Mouse (Mus musculus) large intestine, adult 2 months (tissue): ENCODE results near the gene Bmp6. TPM values are rescaled to one million over a fixed set of nuclear protein-coding genes. Genes with fewer than 3 reads are reported as not detected.

Experiments used
- DNase-seq: peaks from one replicate; pipeline ENCODE4 v3.0.0-alpha.2; 2012; ENCODE audit warnings: low read depth, low spot score
- WGBS: fragments of 180-500 bp; shearing (Covaris S2); methylation state at CpG from one replicate; pipeline ENCODE4 v1.1.7; 2018; 5-methylcytosine and 5-hydroxymethylcytosine counted together
- polyA plus RNA-seq: library from polyadenylated mRNA; depleted of rRNA; stranded (reverse); fragments of >200 nt; gene quantifications from 2 replicates; pipeline ENCODE4 v1.2.3, GENCODE M21; 2012

Bmp6 gene
- polyA plus RNA-seq, 1 experiment = 3.0 TPM

- DNase-seq = no peak
- WGBS = 85% methylated on average over 7 of the region's 7 CpGs
Observed at GRCm38 (mm10) chr13:38419781-38420180, 74.9 kb downstream of the Bmp6 start.

- 75% methylated on average over 5 of the region's 5 CpGs for WGBS
- no peak for DNase-seq
Observed at GRCm38 (mm10) chr13:38422491-38422890, 77.6 kb downstream of the Bmp6 start.

GRCm38 (mm10) chr13:38425294-38425693, 80.4 kb downstream of the Bmp6 start:
- 41% methylated on average over 6 of the region's 6 CpGs for WGBS
- DNase-seq = no peak

- 73% methylated on average over 8 of the region's 8 CpGs for WGBS
- DNase-seq = no peak
Observed at GRCm38 (mm10) chr13:38429671-38430070, 84.8 kb downstream of the Bmp6 start.

GRCm38 (mm10) chr13:38430075-38430474, 85.2 kb downstream of the Bmp6 start:
- no peak for DNase-seq
- 83% methylated on average over 6 of the region's 6 CpGs for WGBS

GRCm38 (mm10) chr13:38434831-38435230, 89.9 kb downstream of the Bmp6 start:
- DNase-seq = no peak
- WGBS = 77% methylated on average over 5 of the region's 5 CpGs

DNA sequence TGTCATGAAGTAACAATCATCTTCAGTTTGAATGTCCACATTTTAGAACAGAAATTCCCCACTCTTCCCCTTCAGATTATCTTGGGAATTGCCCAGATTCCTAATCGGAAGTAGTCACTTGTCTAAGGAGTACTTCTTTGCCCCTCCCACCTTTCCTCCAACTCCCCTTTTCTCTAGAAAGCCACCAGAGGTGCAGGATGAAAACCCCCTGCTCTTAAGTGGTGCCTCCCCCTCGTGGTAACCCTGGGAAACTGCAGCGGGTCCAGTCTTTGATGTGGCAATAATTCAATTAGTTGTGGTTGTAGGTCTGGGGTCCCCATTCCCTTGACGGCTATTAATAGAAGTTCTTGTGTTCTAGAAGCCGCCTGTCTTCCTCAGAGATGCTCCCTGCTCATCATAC, 93.0 kb downstream of the Bmp6 start:
- WGBS = 33% methylated on average over 5 of the region's 5 CpGs
- no peak for DNase-seq

- 90% methylated on average over 10 of the region's 10 CpGs for WGBS
- no peak for DNase-seq
Observed at GRCm38 (mm10) chr13:38440240-38440639, 95.3 kb downstream of the Bmp6 start.

DNA sequence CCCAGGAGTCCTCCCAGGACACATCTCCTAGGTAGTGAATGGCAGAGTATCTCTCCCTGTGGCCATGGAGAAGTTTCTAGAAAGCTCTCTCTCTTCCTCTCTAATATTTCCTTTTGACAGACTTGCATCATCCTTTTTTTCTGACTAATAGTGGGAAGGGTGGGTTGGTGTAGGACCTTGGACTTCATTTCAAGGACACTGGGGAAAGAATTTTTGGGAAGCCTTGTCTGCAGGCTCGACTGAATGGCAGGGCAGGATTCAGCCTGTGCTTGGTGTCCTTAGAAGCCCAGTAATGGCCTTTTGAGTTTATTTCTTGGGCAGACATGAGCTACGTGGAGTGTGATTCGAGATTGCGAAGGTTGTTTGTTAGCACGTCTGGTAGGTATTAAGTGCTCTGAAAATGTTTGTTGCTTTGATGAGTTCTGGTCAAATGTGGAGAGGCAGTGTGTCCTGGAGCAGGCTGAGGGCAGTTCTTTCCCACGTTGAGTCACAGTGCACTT, 103.7 kb downstream of the Bmp6 start:
- 75% methylated on average over 6 of the region's 6 CpGs for WGBS
- no peak for DNase-seq

DNA sequence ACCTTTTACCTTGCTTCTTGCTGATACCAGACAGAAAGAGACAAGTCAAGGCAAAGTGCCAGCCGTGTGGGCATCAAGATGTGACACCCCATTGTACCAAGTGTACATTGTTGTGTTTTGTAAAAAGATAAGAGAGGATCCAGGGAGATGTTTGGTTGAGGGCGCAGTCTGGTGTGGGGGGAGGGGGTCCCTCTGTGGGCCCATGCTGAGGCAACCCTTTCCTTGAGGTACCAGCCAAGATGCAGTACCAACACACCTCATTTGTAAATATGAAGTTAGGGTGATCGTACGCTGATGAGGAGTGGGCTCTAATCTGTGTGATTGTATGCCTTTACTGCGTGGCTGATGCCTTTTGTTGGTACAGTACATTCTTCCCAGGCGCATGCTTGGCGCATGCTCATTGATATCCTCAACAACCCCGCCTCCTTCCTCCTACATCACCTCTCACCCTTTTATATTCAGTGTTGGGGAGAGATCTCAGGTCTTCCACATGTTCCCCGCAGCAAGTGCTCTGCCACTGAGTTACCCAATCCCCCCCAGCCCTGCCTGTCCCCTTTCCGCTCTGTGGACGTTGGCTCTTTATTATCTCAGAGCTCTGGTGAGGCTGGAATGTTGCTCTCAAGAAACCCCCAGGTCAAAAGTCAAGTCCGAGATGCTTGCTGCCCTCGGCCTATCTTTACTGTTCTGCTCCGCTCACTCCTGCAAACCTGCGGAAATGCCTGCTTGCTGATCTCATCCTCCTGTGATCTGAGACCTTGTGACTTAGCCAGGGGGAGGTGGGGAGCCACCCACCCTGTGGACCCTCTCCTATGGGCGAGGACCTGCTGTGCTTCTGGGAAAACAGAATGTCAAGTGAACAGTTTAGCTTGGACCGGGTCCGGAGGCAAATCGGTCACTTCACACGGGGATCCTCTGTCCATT, 105.4 kb downstream of the Bmp6 start:
- 59% methylated on average over 20 of the region's 20 CpGs for WGBS
- no peak for DNase-seq

GRCm38 (mm10) chr13:38451446-38451845, 106.5 kb downstream of the Bmp6 start:
- WGBS = 87% methylated on average over 5 of the region's 5 CpGs
- no peak for DNase-seq

DNA sequence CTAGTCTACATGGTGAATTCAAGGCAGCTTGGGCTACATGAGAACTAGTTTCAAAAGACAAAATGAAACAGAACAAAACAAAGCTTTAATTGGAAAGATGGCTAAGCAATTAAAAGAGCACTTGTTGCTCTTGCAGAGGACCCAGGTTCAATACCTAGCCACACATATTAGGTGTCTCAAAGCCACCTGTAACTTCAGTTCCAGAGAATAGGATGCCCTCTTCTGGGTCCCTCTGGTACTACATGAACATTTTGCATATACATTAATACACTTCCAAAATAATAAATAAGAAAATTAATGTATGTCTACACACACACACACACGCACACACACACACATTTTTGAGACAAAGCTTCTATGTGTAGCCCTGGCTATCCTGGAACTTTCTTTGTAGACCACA, 118.5 kb downstream of the Bmp6 start:
- no peak for DNase-seq

DNA sequence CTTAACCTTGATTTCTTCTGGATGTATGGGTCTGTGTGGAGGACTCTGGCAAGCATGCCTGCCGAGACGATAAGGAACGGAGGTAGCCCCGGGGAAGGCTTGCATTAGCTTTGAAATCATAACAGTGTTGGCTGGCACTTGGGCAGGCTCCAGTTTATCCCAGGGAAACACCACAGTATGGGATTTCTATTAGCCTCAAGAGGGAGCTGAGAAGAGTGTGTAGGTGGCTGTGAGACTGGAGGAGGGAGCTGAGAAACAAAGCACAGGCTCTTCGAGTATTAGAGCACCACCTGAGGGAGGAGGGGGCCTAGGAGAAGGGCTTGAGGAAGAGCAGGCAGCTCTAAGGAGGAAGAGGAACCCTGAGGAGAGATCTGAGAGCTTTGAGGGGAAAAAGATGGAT, 126.0 kb downstream of the Bmp6 start:
- 57% methylated on average over 5 of the region's 5 CpGs for whole genome bisulfite sequencing
- DNase-seq = no peak

More for the DNA sequence above, 118.5 kb downstream of the Bmp6 start:
- WGBS = 87% methylated on average over 1 of the region's 1 CpGs

DNA sequence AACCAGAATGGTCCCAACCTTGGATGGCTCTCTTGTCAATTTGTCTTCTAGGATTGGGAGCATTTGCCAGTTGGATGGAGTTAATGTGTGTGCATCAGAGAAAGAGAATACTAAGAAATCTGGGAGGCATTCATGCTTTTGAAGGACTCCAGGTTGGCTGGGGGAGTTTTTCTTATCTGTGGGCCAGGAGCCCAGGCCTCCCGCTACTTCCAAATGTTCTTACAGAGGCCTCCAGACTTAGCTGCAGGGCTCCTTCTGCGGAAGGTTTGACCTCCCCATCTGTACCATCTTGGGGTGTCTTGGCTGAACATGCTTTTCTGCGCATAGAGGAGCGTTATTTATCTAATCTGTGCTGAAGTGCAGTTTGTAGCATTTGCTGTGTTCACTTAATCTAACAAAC, 127.7 kb downstream of the Bmp6 start:
- WGBS = 92% methylated on average over 4 of the region's 4 CpGs
- DNase-seq = no peak

DNA sequence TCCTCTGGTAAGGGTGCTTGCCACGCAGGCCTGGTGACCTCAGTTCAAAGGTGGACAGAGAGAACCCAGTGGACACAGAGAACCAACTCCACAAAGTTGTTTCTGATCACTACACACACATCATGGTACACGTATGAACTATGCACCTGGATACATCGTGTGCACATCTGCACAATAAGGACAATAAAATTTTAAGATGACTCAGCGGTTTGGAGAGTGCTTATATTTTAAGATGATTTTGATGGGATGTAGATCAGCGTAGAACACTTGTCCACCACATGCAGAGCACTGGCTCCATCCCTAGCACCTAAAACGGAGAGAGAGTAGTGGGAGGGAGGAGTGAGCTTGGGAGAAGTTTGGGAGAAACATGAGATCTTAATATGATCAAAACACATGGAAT, 128.6 kb downstream of the Bmp6 start:
- 88% methylated on average over 6 of the region's 6 CpGs for WGBS
- no peak for DNase-seq

GRCm38 (mm10) chr13:38476936-38477335, 132.0 kb downstream of the Bmp6 start:
- DNase-seq = no peak
- WGBS = 55% methylated on average over 8 of the region's 8 CpGs

DNA sequence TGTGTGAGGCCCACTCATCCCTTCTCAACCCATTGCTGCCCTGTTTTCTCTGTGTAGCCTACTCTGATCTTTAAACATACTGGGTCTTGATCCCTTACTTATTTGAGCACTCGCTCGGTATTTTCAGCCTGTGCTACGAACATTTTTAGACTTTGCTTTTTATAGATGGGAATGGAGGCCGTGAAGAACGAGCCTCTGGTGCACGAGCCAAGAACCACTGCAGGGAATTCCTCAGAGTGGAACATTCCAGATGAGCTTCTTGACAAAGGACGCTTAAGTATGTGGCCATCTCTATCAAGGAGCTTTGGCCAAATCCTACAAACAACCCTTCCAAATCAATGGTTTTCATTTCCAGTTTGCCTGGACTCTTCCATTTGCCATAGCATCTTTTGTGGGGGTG, 136.1 kb downstream of the Bmp6 start:
- no peak for DNase-seq
- 75% methylated on average over 7 of the region's 7 CpGs for WGBS

- 73% methylated on average over 5 of the region's 5 CpGs for WGBS
- DNase-seq = no peak
Observed at GRCm38 (mm10) chr13:38484701-38485100, 139.8 kb downstream of the Bmp6 start.

GRCm38 (mm10) chr13:38486767-38487166, 141.9 kb downstream of the Bmp6 start:
- WGBS = 56% methylated on average over 6 of the region's 6 CpGs
- no peak for DNase-seq

DNA sequence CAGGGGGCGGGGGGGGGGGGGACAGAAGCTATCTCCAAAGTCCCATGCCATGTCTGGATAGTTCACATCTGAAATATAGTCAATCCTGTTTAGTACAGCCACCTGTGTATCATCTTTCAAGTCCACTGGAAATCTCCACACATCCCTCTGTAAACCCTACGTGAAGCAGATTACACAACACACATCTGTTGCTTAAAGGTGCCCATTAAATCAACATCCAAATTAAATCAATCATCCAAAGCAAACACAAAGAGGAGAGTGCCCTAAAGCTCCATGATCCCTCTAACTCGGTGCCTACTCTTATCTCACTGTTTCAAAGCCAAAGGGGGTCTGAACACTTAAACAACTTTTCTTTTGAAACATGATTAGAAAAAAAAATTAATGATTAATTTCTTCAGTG, 151.8 kb downstream of the Bmp6 start:
- DNase-seq = no peak
- WGBS = 31% methylated on average over 3 of the region's 3 CpGs

DNA sequence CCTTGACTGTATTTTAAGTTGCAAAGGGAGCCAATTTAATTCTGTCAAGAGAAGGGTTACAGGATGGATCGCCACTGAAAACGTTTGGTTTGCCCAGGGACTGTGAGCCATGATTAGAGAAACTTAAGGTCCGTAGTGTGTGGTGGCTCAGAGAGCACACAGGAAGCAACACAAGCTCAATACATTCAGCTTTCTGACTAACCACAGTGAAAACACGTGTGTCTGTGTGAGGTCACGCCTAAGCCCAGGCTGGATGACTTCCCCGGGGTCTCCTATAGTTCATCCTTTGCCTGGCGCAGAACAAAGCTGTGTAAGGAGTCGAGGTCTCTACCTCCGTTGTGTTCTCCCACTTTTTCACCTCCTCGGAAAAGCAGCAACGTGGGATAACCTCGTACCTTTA, 156.4 kb downstream of the Bmp6 start:
- WGBS = 83% methylated on average over 12 of the region's 12 CpGs
- DNase-seq = no peak
